Mouse (Mus musculus): Measurements from ENCODE around the gene Ehd1. TPM values are rescaled to one million over a fixed set of nuclear protein-coding genes. Genes with fewer than 3 reads are reported as not detected.
"Not testable (repeated sequence)": the region's sequence is repeated elsewhere in the genome, so short reads cannot be mapped to it uniquely, and the experiment has no call there.

Gene Ehd1
- total RNA-seq, 1 experiment from 2014 or later: 62.5 TPM

DNA sequence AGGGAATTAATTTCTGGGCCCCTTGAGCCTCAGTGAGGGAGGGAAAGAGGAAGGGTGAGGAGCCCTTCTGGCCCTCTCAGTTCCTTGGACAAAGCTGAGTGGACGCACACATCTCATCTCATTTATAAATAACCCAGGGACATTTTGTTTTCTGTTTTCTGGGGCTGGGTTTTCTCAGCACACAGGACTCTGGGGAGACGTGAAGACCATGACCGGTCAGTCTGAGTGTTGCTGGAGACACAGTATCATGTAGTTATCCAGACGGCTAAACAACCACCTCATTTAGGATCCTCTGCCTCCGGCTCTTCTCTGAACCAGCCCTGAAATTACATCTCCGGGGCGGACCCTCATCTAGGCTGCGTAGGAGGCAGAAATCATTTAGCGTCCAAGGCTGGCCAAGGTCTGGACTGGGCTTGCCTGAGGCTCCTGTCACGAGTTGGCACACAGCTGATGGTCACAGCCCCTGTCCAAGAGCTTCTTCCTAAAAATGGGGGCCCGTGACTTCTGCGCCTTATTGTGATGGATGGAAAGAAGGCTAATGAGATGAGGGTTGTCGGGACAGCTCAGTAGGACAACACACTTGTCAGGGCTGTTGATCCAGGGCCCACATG, 2.4 kb upstream of the Ehd1 start:
- ATAC-seq (replicated peaks; ENCODE audit: insufficient number of reproducible peaks, low FRiP score, low TSS enrichment, poor library complexity, severe bottlenecking): no peak

DNA sequence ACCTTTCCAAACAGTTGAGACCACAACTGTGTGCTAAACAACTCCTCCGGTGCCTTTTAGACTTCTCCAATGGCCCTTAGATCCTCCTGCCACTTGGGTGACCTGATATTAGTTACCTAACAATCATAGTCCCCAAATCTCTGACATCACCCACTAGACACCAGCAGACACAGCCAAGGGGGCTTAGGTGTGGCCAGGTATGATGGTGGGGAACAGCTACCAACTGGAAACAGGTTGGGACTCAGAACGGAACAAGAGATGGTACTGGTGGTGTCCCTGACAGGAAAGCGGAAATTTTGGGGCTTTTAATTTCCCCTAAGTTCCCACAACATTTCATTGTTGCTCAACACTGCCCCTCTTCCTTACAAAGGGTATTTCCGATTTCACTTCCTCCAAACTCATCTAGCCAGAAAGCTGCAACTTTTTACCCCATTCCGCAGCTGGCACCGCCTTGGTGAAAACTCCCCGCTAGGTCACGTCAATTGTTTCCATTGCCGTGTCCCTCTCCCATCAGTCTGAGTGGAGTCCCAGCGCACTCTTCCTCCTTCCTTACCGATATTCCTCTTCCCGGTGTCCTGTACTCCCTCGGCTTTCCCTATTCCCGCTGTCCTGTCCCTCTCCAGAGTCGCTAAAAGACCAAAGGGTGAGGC, 660 bp upstream of the Ehd1 start:
- ATAC-seq (replicated peaks; ENCODE audit: insufficient number of reproducible peaks, low FRiP score, low TSS enrichment, poor library complexity, severe bottlenecking): peak; percentile 45

- ATAC-seq (replicated peaks; ENCODE audit: insufficient number of reproducible peaks, low FRiP score, low TSS enrichment, poor library complexity, severe bottlenecking): peak; percentile 41
Observed at GRCm38 (mm10) chr19:6277661-6278438, 1.3 kb downstream of the Ehd1 start.

DNA sequence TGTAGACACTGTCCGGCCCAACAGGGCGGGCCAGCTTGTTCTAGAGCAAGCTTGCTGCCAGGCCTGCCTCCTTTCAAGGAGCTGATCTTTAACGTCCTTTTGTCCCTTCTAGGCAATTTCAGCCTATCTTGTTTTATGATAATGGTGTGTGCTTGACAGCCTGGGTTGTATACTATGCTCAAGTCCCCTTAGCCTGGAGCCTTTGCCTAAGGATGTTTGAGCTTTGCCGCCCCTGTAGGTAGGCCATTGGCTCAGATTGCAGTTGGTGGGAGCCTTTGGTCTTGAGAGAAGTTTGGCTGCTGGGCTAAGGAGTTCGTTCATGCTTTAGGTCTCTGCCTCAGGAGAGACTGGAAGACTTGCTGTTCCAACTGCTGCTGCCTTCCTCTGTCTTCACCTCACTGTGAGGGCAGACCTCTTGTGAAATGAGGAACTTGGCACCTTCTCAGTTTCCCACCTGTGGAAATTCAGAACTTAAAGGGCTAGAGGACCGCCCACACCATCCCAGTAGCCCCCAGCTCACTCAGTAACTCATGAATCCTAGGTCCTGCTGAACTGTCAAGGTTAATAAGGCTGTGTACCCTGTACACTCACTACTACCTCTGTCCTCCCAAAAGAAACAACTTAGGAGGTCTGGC, 2.0 kb downstream of the Ehd1 start:
- no peak for ATAC-seq (replicated peaks; ENCODE audit: insufficient number of reproducible peaks, low FRiP score, low TSS enrichment, poor library complexity, severe bottlenecking)

DNA sequence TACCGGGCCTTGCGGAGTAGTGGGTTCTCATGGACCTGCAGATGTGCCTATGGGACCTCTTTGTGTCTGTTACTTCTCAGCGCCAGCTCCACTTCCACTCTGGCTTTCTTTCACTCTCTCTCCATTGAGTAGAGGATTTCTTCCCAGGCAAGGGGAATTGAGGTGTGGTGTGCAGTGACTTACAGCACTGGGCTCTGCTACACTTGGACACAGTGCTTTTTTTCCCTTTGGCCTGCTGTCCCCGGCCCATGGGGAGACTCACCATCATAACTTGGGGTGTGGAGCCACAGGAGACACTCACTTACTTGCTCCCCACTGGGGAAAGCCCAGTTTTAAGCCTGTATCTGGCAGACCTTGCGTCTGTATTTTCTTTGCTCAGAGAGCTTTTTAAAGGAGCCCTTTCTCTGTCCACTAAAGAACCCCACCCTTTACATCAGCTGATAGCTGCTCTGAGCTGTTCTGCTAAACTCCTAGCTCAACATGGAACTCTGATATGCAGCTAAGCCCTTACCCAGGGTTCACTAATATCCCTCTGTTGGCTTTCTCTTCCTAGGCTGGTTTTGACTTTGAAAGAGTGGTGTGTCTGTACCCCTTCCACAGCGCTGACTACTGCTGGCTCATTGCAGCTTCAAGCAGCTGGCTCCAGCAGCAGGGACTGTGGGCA, 3.1 kb downstream of the Ehd1 start:
- no peak for ATAC-seq (replicated peaks; ENCODE audit: insufficient number of reproducible peaks, low FRiP score, low TSS enrichment, poor library complexity, severe bottlenecking)

DNA sequence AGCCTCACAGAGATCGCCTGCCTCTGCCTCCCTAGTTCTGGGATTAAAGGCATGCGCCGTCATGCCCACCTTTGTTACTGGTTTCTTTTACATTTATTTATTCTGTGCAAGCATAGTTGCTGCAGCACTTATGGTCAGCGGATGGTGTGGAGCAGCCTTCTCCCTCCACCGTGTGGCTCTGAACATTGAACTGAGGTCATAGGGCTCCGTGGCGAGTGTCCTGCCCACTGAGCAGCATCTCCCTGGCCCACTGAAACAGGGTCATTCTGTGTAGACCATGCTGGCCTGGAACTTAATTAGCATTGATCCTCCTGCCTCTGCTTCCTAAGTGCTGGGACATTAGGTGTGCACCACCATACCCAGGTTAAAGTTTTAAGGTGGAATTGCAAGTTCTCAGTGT, 4.0 kb downstream of the Ehd1 start:
- no peak for ATAC-seq (replicated peaks; ENCODE audit: insufficient number of reproducible peaks, low FRiP score, low TSS enrichment, poor library complexity, severe bottlenecking)

- no peak for ATAC-seq (replicated peaks; ENCODE audit: insufficient number of reproducible peaks, low FRiP score, low TSS enrichment, poor library complexity, severe bottlenecking)
Observed at GRCm38 (mm10) chr19:6281122-6282020, 4.8 kb downstream of the Ehd1 start.

DNA sequence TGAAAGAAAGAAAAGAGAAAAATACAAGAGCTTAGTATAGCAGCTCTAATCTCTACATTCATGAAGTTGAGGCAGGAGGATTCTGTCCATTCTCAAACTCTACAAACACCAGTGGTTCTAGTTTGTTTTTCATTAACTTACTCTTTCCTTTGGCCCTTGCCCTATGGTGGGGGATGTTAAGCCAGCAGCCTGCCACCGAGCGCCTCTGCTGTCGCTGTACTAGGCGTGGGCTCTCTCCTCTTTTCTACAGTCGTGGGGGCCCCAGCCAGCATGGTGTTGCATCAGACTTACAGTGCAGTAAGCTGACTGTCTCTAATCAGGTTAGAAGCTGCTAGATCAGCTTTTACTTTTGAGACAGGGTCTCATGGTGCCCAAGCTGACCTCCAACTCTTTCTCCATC, 6.5 kb downstream of the Ehd1 start:
- no peak for ATAC-seq (replicated peaks; ENCODE audit: insufficient number of reproducible peaks, low FRiP score, low TSS enrichment, poor library complexity, severe bottlenecking)

- ATAC-seq (replicated peaks; ENCODE audit: insufficient number of reproducible peaks, low FRiP score, low TSS enrichment, poor library complexity, severe bottlenecking): no peak
Observed at GRCm38 (mm10) chr19:6284502-6284901, 8.0 kb downstream of the Ehd1 start.

DNA sequence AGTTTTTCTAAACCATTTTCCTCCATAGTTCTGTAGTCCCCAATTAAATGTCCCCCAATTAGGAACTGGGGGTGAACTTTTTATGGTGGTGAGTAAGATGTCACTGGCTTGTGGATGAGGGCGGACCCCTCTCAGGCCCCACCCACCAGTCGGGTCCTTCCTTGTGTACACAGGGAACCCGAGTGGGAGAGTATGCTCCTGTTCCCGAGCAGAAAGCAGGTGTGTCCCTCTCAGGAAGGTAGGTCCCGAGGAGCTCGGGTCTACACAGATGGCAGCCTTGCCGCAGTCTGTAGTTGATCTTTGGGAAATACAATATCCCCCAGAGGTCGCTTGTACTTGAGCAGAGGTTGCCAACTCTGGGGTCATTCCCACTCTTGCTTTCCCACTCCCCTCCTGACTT, 8.7 kb downstream of the Ehd1 start:
- ATAC-seq (replicated peaks; ENCODE audit: insufficient number of reproducible peaks, low FRiP score, low TSS enrichment, poor library complexity, severe bottlenecking): no peak

DNA sequence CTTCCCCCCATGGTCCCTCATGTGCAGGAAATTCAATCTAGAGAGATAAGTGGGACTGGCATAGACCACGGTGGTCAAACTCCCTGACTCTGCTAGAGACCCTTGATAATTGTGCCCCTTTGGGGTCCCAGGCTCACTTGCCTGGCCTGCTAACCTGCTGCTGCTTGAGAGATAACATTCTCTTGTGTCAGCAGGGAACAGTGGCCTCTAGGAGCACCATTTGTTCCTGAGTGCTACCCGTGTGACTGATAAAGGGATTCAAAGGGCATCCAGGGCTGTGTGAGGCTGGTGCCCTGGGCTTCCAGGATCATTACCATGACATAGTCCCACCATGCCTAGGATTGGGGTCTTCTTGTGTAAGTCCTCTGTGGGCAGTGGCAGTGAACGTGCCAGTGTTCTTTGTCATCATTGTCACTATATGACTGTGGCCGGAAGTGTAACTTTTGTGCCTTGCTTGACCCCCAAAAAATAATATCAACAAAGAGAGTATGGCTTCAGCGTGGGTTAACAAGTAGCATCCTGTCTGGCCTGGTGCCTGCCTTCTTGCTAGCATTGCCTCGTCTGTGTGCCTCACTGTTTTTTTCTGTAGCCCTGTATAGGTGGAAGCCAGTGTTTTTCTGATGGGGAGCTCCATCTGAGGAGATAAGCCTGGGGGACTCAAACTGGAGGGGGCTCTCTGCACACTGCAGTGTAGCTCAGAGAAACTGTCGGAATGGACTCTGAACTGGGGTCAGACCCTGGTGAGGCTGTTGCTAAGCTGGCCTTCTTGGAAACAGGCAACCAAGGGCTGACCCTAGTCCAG, 9.3 kb downstream of the Ehd1 start:
- no peak for ATAC-seq (replicated peaks; ENCODE audit: insufficient number of reproducible peaks, low FRiP score, low TSS enrichment, poor library complexity, severe bottlenecking)

DNA sequence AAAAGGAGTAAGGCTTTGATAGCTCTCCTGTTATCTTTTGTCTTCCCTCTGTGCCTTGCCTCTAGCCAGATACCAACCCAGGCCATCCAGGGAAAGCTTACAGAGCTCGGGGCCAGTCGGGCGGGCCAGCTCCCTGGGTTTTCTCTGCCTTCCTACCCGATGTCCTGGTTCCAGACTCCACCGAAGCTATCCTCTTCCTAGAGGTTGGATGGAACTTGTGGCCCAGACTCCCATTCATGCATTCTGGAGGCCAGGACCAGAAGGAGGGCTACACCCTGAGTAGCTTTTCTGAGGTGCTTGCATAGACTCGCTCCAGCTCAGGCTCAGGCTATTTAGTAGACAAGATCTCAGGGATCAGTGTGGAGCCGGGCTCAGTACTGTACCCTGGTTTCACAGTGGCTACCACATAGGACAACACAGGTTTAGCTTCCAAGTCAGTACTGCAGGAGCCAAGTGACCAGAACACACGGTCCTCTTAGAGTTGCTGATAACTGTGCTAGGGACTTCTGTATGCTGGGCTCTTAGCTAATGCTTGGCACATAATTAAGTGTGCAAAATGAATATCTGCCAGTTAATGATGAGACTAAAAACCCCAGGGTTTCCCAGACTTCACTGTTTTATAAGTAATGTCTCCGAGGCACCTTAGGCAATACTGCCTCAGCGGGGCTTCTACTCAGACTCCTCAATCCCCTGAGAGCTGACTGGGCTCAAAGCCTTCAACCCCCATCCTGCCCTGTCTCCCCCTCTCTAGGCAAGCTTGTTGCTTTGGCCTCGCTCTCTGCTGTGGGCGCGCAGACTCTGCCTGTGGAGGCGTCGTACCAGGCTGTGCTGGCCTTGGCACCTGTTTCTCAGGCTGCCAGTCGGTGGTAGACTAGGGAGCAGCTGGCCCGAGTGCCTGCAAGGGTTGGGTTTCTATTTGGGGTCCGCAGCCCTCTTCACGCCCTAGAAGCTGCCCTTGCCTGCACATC, 10.2 kb downstream of the Ehd1 start:
- ATAC-seq (replicated peaks; ENCODE audit: insufficient number of reproducible peaks, low FRiP score, low TSS enrichment, poor library complexity, severe bottlenecking): no peak

- no peak for ATAC-seq (replicated peaks; ENCODE audit: insufficient number of reproducible peaks, low FRiP score, low TSS enrichment, poor library complexity, severe bottlenecking)
Observed at GRCm38 (mm10) chr19:6288236-6288894, 11.8 kb downstream of the Ehd1 start.

GRCm38 (mm10) chr19:6289696-6290238, 13.2 kb downstream of the Ehd1 start:
- no peak for ATAC-seq (replicated peaks; ENCODE audit: insufficient number of reproducible peaks, low FRiP score, low TSS enrichment, poor library complexity, severe bottlenecking)

DNA sequence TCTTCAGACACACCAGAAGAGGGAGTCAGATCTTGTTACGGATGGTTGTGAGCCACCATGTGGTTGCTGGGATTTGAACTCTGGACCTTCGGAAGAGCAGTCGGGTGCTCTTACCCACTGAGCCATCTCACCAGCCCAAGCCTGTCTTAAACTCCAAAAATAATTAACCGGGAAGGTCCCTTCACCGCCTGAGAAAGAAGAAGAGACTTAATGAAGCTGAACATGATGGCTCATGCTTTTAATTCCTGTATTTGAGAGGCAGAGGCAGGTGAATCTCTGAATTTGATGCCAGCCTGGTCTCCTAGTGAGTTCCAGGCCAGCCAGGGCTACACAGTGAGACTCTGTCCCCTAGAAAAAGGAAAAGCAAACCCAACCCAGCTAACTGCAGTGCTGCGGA, 14.2 kb downstream of the Ehd1 start:
- ATAC-seq (replicated peaks; ENCODE audit: insufficient number of reproducible peaks, low FRiP score, low TSS enrichment, poor library complexity, severe bottlenecking): not testable (repeated sequence)
